Mouse (Mus musculus): Measurements from ENCODE around the gene Tmem178b.

Tmem178b gene

DNA sequence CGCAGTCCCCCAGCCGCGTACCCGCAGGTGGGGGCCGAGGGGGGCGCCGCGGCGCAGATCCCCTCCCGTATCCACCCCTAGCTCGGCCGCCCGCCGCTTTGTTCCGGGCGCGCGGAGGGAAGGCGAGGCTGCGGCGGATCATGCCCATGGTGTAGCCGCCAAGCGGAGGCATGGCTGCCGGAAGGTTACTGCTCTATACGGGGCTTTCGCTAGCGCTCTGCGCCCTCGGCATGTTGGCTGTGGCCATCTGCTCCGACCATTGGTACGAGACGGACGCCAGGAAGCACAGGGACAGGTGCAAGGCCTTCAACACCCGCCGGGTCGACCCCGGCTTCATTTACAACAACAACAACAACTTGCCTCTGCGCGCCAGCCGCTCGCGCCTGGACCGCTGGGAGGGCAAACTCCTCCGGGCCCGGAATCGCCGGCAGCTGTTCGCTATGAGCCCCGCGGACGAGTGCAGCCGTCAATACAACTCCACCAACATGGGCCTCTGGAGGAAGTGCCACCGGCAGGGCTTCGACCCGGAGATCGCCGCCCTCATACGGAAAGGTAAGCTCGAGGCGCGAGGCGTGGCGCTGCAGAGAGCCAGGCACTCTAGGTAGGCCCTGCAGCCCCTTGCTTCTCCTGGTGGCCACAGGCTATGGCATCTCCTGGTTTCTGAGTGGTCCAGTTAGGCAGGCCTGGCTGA, at the start of gene Tmem178b:
TSS of gene Tmem178b (plus strand) at position 371 of the 691 bp plus-strand sequence.
- no peak for DNase-seq

DNA sequence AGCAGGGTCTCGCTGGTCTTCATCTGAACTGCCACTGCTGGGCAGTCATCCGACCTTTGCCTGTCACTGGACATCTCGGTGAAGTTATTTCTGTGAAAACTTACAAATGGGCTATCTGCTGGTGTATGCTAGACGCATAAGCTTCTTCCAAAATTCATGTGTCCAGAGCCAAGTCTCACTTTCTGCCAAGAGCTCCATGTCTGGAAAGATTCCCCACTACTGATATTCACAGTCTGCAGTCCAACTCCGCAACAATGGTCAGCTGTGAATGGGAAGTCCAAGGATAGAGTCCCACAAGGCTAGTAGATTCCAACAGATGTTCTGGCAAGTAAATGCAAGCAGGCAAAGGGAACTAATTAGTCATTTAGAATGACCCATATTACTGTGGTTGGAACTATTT, 44.3 kb upstream of the Tmem178b start:
- no peak for DNase-seq

GRCm38 (mm10) chr6:39843698-39844342, 29.3 kb upstream of the Tmem178b start:
- no peak for DNase-seq

DNA sequence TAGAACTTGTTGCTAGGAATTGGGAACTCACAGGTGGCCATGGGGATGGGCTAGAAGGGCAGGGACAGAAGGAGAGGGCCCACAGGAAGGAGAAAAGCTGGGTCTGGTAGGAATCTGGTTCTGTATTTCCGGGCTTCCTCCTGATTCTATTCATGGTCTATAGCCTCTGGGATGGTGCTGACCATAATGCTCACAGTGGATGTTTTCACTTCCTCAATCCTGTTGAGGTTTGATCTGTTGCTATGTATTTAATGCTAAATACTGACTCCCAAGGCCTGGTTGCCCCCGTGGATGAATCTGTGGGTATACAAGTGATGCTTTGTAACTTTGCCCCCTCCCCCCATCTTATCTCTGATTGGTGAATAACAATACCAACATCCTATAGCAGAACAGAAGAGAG, 25.5 kb upstream of the Tmem178b start:
- no peak for DNase-seq

DNA sequence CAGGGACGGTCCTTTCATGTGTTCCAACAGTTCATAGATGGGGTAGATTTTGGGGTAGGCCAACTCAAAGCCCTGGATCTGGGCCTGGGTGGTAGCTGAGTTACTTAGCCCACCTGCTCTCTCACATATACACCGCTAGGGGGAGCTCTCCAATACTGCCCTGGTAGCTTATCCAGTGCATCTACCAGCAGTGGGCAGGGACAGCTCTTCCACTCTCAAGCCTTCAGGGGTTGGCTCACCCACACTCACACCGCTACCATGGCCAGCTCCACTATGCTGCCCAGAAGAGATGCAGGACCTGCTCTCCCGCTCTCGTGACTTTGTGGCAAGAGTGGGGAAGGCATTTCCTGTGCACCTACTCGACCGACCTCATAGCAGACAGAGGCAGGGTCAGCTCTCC, 24.3 kb upstream of the Tmem178b start:
- DNase-seq, result peak; percentile 14

DNA sequence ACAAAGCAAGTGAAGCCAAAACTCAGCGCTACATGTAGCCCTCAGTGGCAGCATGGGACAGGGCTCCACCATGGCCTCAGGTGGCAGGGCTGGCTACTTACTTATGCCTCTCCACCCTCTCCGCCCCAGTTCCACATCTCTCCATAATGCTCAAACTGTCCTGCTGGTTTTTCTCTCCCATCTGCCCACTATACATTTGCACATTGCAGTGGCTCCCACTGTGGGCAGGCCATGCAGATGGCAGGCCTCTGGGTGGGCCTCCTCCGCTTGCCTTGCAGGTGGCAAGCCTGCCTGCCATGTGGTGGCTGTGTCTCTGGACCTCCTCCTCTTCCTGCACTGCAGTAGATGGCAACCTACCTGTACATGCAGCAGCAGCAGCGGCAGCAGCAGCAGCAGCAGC, 23.4 kb upstream of the Tmem178b start:
- no peak for DNase-seq

DNA sequence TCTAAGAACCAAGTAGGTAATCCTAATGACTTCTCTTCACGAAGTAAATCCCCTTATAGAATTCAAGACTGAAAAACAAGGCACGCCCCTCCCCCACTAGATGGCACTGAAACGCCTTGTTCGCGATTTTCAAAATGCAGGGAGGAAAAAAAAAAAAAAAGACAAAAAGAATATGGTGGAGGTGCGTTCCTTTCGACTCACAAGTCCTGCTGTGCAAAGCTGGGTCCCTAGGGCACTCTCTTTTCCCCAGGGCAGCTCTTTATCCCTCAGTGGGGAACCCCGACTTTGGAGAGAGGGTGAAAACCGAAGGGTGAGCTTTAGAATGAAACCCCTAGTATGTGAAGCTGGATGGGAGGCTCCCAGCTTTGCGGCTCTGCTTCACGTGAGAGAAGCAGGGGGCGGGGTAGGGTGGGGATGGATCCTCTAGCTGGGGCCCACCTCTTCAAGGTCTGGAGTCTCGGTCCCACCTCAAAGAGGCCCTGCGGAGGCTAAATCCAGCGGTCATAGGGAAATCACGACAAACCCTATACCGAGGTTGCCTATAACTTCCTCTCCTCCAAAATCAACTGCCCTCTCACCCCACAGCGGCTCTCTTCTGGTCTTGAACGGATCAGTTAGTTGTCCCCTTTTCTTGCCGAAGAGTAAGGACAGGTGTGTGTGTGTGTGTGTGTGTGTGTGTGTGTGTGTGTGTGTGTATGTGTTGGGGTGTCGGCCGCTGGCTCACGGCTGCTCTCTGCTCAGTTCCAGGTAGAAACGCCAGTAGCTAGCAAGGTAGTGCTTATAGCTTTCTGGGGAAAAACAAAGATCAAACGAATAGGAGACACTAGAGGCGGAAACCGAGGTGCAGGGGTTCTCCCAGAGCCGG, 2.6 kb upstream of the Tmem178b start:
- DNase-seq, result no peak

- no peak for DNase-seq
Measured at GRCm38 (mm10) chr6:39871381-39872305, 1.4 kb upstream of the Tmem178b start.

DNA sequence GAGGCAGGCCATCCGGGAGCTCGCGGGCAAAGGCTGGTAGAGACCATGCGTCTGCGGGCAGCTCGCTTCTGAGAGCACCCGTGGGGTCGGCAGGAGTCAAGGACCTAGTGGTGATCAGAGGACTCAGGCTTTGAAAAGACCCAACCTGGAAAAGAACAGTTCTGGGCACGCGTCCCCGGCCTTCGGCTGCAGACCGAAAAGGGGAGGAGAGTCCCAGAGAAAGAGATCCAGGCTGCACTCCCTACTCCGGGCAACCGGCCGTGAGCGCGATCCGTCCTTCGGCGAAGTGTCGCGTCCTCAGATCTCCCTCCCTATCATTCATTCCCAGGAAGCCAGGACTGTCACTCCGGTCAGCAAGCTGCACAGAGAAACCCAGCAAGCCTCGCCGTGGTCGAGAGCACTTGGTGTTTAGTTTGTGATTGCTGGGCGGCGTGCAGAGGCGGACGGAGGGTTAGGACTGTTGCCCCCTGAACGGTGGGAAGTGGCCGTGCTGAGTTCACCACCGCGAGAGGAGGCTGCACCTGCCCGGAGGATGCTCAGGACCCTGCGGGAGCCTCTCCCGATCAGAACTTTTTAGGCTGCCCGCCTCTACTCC, 668 bp upstream of the Tmem178b start:
- DNase-seq, result no peak

DNA sequence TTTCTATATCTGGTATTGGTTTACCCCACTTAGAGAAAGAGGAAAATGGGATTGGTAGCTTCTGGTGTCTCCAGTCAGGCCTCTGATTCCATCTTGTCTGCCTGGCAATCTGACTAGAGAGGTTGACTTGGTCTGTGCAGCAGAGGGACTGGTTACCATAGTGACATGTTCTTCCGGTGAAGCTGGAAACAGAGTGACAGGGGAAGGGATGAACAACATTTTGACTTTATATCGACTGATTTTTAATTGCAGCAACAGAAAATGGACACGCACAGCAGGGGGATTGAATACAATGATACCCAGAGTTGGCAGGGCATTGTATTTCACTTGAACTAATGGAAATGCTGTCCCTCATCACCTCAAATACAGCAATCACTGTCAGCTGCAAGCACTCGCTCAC, 2.1 kb downstream of the Tmem178b start:
- no peak for DNase-seq

GRCm38 (mm10) chr6:39876444-39876843, 3.4 kb downstream of the Tmem178b start:
- DNase-seq, result no peak

DNA sequence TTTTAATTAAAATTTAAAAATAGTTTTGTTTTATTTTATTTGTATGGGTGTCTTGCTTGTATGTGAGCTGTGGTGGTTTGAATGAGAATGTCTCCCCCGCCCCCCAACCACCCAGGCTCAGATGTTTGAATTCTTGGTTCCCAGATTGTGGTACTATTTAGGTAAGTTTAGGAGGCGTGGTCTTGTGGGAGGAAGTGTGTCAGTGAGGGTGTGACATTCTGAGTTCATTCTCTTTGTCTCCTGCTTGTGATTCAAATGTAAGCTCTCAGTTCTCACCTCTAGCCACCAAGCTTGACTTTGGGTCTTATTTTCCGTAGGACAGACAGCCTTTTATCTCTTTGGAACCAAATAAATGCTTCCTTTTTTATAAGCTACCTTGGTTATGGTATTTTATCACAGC, 17.7 kb downstream of the Tmem178b start:
- no peak for DNase-seq

- DNase-seq, result no peak
Measured at GRCm38 (mm10) chr6:39896500-39896899, 23.4 kb downstream of the Tmem178b start.

DNA sequence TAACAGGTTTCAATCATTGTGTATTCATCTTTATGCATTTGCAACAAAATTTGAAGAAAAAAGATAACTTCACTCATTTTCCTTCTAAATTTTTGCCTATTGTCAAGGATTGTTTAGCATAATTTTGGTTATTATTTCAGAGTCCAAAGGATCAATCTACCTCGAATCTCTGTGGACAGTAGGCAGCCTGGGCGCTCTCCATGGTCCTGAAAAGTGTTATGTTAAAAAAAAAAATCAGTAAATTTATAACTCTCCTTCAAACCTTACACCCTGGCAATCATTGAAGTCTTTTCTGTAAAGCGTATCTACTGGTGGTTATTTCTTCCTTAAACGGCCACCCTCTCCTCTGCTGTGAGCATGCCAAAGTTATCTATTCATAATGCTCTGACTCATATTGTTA, 26.2 kb downstream of the Tmem178b start:
- DNase-seq, result no peak

- DNase-seq, result no peak
Measured at GRCm38 (mm10) chr6:39903220-39903773, 30.2 kb downstream of the Tmem178b start.

DNA sequence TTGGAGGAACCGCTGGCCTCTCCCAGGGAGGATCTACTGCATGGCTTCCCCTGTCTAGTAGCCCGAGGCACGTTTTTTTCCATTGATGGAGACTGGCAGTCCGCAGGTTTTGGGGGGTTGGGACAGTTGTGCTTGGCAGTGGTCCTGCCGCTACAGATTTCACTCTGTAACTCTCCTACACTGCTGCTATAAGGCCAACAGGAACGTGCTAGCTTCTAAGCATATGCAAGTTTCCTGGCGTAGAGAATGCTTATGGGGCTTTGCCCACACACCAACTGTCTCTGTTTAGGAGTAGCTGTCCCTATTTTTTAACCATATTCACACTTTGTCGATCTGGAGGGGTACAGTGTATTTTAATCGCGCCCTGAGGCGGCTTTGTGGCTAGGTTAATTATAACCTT, 30.8 kb downstream of the Tmem178b start:
- no peak for DNase-seq

DNA sequence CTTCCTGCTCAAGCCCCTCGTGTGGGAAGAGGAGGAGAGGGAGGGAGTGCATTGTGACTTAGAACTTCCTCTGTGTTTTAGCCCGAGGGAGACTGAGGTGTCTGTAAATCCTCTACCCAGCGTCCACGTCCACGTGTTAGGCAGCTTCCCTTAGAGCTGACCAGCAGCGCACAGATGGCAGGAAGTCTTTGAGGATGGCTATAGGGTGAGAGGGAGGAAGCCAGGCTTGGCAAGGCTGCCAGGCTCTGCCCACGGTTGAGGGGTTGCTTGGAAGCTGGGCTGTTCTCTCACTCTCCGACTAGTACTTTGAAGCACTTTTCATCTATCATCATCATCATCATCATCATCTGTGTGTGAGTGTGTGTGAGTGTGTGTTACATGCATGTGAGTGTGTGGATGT, 41.9 kb downstream of the Tmem178b start:
- DNase-seq, result no peak

DNA sequence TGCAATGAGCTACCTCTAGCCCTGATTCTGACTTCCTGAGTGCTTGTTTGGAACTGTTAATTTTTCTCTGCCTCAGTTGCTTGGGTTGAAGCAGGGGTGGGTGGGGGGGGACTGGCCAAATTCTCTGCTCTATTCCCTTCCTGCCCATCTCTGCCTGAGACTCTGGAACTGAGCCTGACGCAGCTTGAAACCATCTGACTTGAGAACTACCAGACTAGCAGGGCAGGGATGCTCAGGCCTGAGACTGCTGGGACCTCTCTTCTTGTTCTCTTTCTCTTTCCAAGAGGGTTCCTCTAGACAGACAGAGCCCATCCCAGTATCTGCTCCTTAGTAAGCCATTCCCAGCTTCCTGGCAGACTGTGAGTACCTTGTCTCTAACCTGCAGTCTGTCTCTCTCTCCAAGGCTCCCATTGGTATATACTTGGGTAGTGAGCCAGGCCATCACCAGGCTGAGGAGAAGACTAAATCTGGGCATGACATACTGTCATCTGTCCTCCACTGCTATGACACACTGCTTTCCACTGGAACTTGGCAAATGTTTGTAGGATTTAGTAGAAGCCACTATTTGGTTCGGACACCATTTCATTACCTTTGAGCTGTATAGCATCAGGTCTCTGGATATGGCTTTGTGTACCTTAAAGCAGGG, 42.7 kb downstream of the Tmem178b start:
- DNase-seq, result no peak

- no peak for DNase-seq
Measured at GRCm38 (mm10) chr6:39916514-39916913, 43.4 kb downstream of the Tmem178b start.

GRCm38 (mm10) chr6:39917242-39917641, 44.2 kb downstream of the Tmem178b start:
- DNase-seq, result no peak

DNA sequence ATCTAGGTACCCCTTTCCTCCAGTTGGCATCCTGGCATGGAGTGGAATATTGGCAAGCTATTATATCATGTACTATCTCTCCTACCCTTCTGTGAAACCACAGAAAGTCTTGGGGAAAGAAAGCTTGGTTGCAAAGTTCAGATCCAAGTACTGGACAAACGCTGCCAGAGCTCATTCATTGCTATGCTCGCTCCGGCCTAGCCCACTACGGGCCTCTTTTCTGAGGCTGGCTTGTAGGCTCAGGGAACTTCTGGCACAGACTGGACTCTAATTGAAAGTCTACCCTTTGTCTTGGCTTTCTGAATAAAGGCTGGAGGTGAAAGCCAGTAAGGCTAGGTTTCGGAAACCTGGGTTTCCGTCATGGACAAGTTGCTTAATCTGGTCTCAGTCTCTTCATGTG, 44.7 kb downstream of the Tmem178b start:
- no peak for DNase-seq

Data from thymus, postnatal 14 days (tissue).